Mouse (Mus musculus) small intestine, adult 2 months (tissue): Measurements from ENCODE around the gene Cuedc1.

Experiments used
- CTCF ChIP-seq: fragments of 200-500 bp; IDR thresholded peaks from 2 replicates; pipeline ENCODE4 v1.5.1; 2012; ENCODE audit warnings: low read depth, mild to moderate bottlenecking, control low read depth, inconsistent platforms, low read length, moderate library complexity, mixed read lengths; ENCODE audit not compliant: insufficient replicate concordance, insufficient read length; ENCODE audit errors: extremely low read depth
- POLR2A ChIP-seq: fragments of 200-500 bp; IDR thresholded peaks from 2 replicates; pipeline ENCODE4 v1.6.1; 2012; ENCODE audit warnings: low read depth, mild to moderate bottlenecking, control low read depth, inconsistent platforms, low read length, moderate library complexity

GRCm38 (mm10) chr11:88201172-88201571, 103.3 kb downstream of the Cuedc1 start:
- no peak for TF ChIP-seq CTCF
- no peak for TF ChIP-seq POLR2A
